Mouse (Mus musculus) adrenal gland, adult 10 weeks (tissue): ENCODE results near the gene Mnt. TPM values are rescaled to one million over a fixed set of nuclear protein-coding genes. Genes with fewer than 3 reads are reported as not detected.

Source experiments
- polyA plus RNA-seq: library from polyadenylated mRNA; stranded (reverse); fragments of 350-450 nt; fragmentation: Illumina TruSeq; extraction: RNeasy Lipid Tissue Mini Kit (QIAGEN cat#74804); gene quantifications from one replicate; pipeline ENCODE4 v1.2.3, GENCODE M21; 2014; ENCODE audit warnings: low read depth, low replicate concordance

The Mnt gene
- 1.8 TPM for polyA plus RNA-seq

DNA sequence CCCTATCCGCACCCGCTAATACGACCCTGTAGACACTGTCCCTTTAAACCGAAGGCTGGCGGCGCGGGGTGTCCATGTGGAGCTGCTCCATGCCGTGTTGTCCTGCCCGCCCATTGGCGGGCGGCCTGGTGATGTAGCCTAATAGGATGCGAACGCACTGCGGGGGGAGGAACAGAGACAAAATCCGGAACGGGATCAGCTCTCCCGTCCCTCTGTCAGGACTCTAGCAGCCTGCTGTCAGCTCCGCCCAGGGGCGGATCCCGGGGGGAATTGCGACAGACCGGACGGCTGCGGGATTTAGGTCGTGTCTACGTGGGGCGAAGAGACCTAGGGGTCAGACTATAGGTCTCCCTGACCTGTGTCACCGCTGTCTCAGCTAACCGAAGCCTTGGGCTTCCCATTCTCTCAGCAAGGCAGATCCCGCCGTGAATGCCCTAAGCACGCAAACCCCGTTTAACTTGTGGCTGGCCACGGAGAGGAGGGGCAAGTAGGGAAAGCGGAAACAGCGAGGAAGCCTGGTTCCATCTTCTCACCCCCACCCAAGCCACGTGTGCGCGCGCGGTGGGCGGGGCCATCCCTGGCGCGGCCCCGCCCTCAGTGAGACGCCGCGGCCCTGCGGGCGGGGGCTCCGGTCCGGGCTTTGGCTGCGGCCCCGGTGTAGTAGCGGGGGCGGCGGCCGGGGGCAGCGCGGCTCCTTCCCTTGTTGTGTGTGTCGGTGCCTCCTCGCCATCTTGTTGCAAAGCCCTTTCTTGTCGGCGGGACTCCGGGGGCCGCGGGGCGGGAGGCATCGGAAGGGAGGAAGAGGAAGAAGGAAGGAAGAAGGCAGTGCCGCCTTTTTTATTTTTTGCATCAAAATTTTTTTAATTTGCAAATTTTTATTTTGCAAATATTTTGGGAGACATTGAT, at the start of gene Mnt:
Gene Mnt, plus strand, starts transcription at position 665 of the 906 bp plus-strand sequence.

Other genes with a start within 250 kb of the Mnt start
- 2.0 TPM for gene Rap1gap2, start 220.0 kb upstream of the Mnt start, polyA plus RNA-seq
- 1.3 TPM for gene Ccdc92b, start 211.3 kb upstream of the Mnt start, polyA plus RNA-seq
- gene Cluh, start 181.4 kb upstream of the Mnt start, polyA plus RNA-seq = 15.1 TPM
- 933 TPM for gene Pafah1b1, start 106.2 kb upstream of the Mnt start, polyA plus RNA-seq
- gene Mettl16, start 60.1 kb upstream of the Mnt start, polyA plus RNA-seq = 43.4 TPM
- gene Sgsm2, start 66.1 kb downstream of the Mnt start, polyA plus RNA-seq = 1.6 TPM
- gene Tsr1, start 67.2 kb downstream of the Mnt start, polyA plus RNA-seq = 39.0 TPM
- gene Smg6, start 94.9 kb downstream of the Mnt start, polyA plus RNA-seq = 14.3 TPM
- gene Srr, start 95.0 kb downstream of the Mnt start, polyA plus RNA-seq = 80.8 TPM